Mouse (Mus musculus) neural tube, embryonic 14.5 days (tissue): Measurements from ENCODE around the gene Actl11. TPM values are rescaled to one million over a fixed set of nuclear protein-coding genes. Genes with fewer than 3 reads are reported as not detected.

ENCODE experiments used
- ATAC-seq: fragments of 200-750 bp; cut with Nextera tagmentation; 2 replicates; pipeline ENCODE4 v1.8.0; 2017; ENCODE audit warnings: low read depth, mild to moderate bottlenecking, moderate TSS enrichment, moderate library complexity
- H3K27ac ChIP-seq: fragments of 300-500 bp; sonication (generic); 2 replicates; pipeline ENCODE4 v1.5.1; 2014; ENCODE audit warnings: low read depth, mild to moderate bottlenecking, control low read depth, low read length, moderate library complexity, mixed read lengths
- H3K27me3 ChIP-seq: fragments of 300-500 bp; sonication (generic); 2 replicates; pipeline ENCODE4 v1.6.1; 2014; ENCODE audit warnings: low read length; ENCODE audit not compliant: control insufficient read depth, insufficient read depth
- H3K36me3 ChIP-seq: fragments of 300-500 bp; sonication (generic); 2 replicates; pipeline ENCODE4 v1.6.1; 2014; ENCODE audit warnings: low read length, mixed read lengths; ENCODE audit not compliant: control insufficient read depth, insufficient read depth
- H3K4me1 ChIP-seq: fragments of 300-500 bp; sonication (generic); 2 replicates; pipeline ENCODE4 v1.6.1; 2014; ENCODE audit warnings: low read length; ENCODE audit not compliant: control insufficient read depth, insufficient read depth
- H3K4me2 ChIP-seq: fragments of 300-500 bp; sonication (generic); 2 replicates; pipeline ENCODE4 v1.6.1; 2014; ENCODE audit warnings: mild to moderate bottlenecking, low read depth, low read length, control low read depth
- H3K4me3 ChIP-seq: fragments of 300-500 bp; sonication (generic); 2 replicates; pipeline ENCODE4 v1.5.1; 2014; ENCODE audit warnings: low read depth, low read length, control low read depth, mixed read lengths
- H3K9ac ChIP-seq: fragments of 300-500 bp; sonication (generic); replicated peaks from 2 replicates; pipeline ENCODE4 v1.6.1; 2014; ENCODE audit warnings: low read depth, mild to moderate bottlenecking, control low read depth, low read length, mixed read lengths
- H3K9me3 ChIP-seq: fragments of 300-500 bp; sonication (generic); 2 replicates; pipeline ENCODE4 v1.6.1; 2016; ENCODE audit warnings: low read length; ENCODE audit not compliant: control insufficient read depth
- WGBS: fragments of 180-500 bp; shearing (Covaris S2); extraction: QIAGEN DNeasy Blood & Tissue Kit; methylation state at CpG from one replicate; pipeline ENCODE4 v1.1.7; 2014; 5-methylcytosine and 5-hydroxymethylcytosine counted together
- polyA plus RNA-seq: library from polyadenylated mRNA; unstranded; fragments of >200 nt; fragmentation: Nextera tagmentation; extraction: Ambion mirVana; gene quantifications from 2 replicates; pipeline ENCODE4 v1.2.1, GENCODE M21; 2014

The Actl11 gene
- polyA plus RNA-seq, 1 experiment from 2014 or later = not detected

DNA sequence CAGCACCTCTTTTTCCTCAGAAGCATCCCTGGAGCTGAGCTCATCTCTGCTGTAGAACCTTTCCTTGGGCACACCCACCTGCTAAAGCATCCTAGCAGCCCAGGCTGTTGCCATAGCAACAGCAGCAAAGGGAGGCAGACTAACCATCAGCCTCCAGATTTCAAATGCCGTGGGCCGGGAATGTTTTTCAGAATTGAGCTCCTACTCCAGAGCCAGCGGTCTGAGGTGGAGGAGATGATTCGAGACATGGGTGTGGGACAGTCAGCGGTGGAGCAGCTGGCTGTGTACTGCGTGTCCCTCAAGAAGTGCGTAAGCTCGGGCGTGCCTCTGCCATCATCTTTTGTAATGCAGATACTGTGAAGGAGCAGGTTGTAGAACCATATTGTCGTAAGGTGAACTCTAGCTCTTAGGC is 33.1 kb downstream of the Actl11 start:
- peak; percentile 56; the same call in 1 of the 2 replicates for ATAC-seq
- Histone ChIP-seq H3K4me3 (no peak overlapping the region), H3K4me2 (no peak overlapping the region), H3K9ac (no peak overlapping the region), H3K36me3 (no peaks in the 10 kb centered on the region), H3K4me1 (peaks cover 4% of the 10 kb centered on the region; the same call in 1 of the 2 replicates), H3K27me3 (no peaks in the 10 kb centered on the region), H3K27ac (peak overlapping the region; percentile 45; the same call in 1 of the 2 replicates), H3K9me3 (no peaks in the 10 kb centered on the region)
- 70% methylated on average over 10 of the region's 10 CpGs for WGBS

DNA sequence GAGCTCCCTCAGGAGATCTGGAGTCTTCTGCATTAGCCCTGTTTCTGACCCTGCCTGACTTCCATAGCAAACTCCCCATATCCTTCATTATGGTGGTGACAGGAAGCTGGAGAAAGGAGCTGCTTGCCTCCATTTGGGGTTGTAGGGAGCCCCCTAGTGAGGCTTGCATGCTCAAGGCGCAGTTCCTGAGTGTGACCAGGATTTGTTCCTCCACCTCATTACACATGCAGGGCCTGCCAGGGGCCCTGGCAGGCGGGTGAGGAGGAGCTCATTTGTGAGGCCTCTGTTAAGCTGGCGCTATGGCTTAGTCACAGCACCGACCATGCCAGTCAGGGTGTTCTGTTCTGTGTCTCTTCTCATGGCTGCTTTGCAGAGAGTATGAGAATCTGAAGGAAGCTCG is 33.6 kb downstream of the Actl11 start:
- Histone ChIP-seq H3K36me3 (no peaks in the 10 kb centered on the region), H3K9ac (no peak overlapping the region), H3K4me3 (no peak overlapping the region), H3K4me2 (no peak overlapping the region), H3K9me3 (no peaks in the 10 kb centered on the region), H3K27me3 (no peaks in the 10 kb centered on the region), H3K27ac (peak overlapping the region; percentile 45; the same call in 1 of the 2 replicates), H3K4me1 (peaks cover 4% of the 10 kb centered on the region; the same call in 1 of the 2 replicates)
- ATAC-seq = no peak
- WGBS = 59% methylated on average over 5 of the region's 5 CpGs

DNA sequence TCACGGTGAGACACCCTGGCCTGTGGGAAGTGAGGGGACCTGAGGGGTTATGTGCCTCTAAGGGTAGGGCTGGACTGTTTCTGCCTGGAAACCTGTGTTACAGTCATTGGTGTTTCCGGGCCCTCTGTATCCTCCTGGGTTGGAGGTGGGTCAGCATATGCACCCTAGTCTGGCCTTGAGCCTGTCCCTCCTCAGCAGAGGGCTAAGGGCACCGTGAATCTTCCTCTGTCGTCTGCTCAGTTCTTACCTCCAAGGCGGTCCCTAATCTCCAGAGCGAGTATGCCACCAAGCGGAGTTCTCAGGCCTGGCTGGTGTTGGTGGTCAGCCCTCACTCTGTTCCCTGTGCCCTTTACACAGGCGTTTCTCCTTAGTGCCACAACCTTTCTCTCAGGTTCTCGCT is 34.6 kb downstream of the Actl11 start:
- no peak for ATAC-seq
- H3K27me3 ChIP-seq = no peaks in the 10 kb centered on the region
- peaks cover 4% of the 10 kb centered on the region; the same call in 1 of the 2 replicates for H3K4me1 ChIP-seq
- H3K9me3 ChIP-seq = no peaks in the 10 kb centered on the region
- H3K36me3 ChIP-seq = no peaks in the 10 kb centered on the region
- no peak overlapping the region for H3K27ac ChIP-seq
- no peak overlapping the region for H3K9ac ChIP-seq
- 94% methylated on average over 9 of the region's 9 CpGs for WGBS
- no peak overlapping the region for H3K4me3 ChIP-seq
- no peak overlapping the region for H3K4me2 ChIP-seq

GRCm38 (mm10) chr9:107963700-107964099 is 35.4 kb downstream of the Actl11 start:
- Histone ChIP-seq H3K36me3 (no peaks in the 10 kb centered on the region), H3K4me3 (no peak overlapping the region), H3K4me1 (peaks cover 4% of the 10 kb centered on the region; the same call in 1 of the 2 replicates), H3K27me3 (no peaks in the 10 kb centered on the region), H3K4me2 (no peak overlapping the region), H3K27ac (no peak overlapping the region), H3K9ac (no peak overlapping the region), H3K9me3 (no peaks in the 10 kb centered on the region)
- peak; percentile 54; the same call in 1 of the 2 replicates for ATAC-seq
- WGBS = 34% methylated on average over 5 of the region's 5 CpGs

GRCm38 (mm10) chr9:107964681-107965080 is 36.4 kb downstream of the Actl11 start:
- no peak overlapping the region for H3K4me2 ChIP-seq
- H3K36me3 ChIP-seq = no peaks in the 10 kb centered on the region
- peaks cover 4% of the 10 kb centered on the region; the same call in 1 of the 2 replicates for H3K4me1 ChIP-seq
- H3K27me3 ChIP-seq = no peaks in the 10 kb centered on the region
- no peak overlapping the region for H3K4me3 ChIP-seq
- H3K27ac ChIP-seq = no peak overlapping the region
- 96% methylated on average over 9 of the region's 9 CpGs for WGBS
- ATAC-seq = no peak
- H3K9ac ChIP-seq = no peak overlapping the region
- no peaks in the 10 kb centered on the region for H3K9me3 ChIP-seq

DNA sequence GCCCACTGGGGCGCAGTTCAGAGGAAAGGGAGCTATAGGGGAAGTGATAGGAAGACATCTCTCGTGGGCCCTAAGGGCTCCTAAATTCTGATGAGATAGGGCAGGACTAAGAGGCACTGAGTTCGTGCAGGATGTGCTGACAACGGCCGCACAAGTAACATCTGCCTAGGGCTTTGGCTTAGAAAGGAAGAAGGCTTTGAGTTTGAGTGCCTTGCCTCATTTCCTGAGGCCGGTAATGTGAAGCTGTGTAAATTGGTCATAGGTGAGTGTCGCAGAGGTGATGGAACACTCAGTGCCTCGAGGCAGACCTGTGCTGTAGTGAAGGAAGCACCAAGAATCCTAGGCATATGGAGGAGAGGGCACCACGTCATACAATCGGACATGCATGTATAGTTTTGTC is 38.4 kb downstream of the Actl11 start:
- WGBS = 92% methylated on average over 10 of the region's 10 CpGs
- Histone ChIP-seq H3K9ac (no peak overlapping the region), H3K4me3 (no peak overlapping the region), H3K4me1 (no peaks in the 10 kb centered on the region), H3K36me3 (no peaks in the 10 kb centered on the region), H3K9me3 (no peaks in the 10 kb centered on the region), H3K4me2 (no peak overlapping the region), H3K27ac (no peak overlapping the region), H3K27me3 (no peaks in the 10 kb centered on the region)
- no peak for ATAC-seq

GRCm38 (mm10) chr9:107967437-107967836 is 39.2 kb downstream of the Actl11 start:
- H3K27ac ChIP-seq = no peak overlapping the region
- H3K36me3 ChIP-seq = no peaks in the 10 kb centered on the region
- H3K4me2 ChIP-seq = no peak overlapping the region
- ATAC-seq = no peak
- H3K9me3 ChIP-seq = no peaks in the 10 kb centered on the region
- 92% methylated on average over 6 of the region's 6 CpGs for WGBS
- H3K4me3 ChIP-seq = no peak overlapping the region
- H3K4me1 ChIP-seq = no peaks in the 10 kb centered on the region
- no peaks in the 10 kb centered on the region for H3K27me3 ChIP-seq
- H3K9ac ChIP-seq = no peak overlapping the region

- no peak overlapping the region for H3K27ac ChIP-seq
- H3K36me3 ChIP-seq = no peaks in the 10 kb centered on the region
- no peaks in the 10 kb centered on the region for H3K27me3 ChIP-seq
- H3K4me3 ChIP-seq = no peak overlapping the region
- no peaks in the 10 kb centered on the region for H3K9me3 ChIP-seq
- no peak for ATAC-seq
- H3K4me1 ChIP-seq = no peaks in the 10 kb centered on the region
- WGBS = 91% methylated on average over 7 of the region's 7 CpGs
- H3K4me2 ChIP-seq = no peak overlapping the region
- H3K9ac ChIP-seq = no peak overlapping the region
These were observed 40.3 kb downstream of the Actl11 start for GRCm38 (mm10) chr9:107968531-107968930.

DNA sequence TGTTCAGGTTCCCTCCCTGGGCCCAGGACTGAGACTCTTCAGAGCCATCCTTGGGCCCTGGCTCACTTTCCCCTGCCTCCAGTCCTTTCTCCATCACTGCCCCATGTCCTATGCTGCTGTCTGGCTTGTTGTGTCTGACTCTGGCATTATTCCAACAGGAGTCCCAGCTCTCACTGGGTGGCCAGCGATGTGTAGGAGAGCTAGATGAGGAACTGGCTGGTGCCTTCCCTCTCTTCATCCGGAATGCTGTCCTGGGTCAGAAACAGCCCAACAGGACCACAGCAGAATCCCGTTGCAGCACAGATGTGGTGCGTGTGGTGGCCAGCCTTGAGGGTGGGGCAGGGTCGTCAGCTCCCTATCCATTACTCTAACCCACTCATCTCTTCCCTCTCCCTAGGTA is 42.0 kb downstream of the Actl11 start:
- Histone ChIP-seq H3K4me3 (no peak overlapping the region), H3K9me3 (no peaks in the 10 kb centered on the region), H3K9ac (no peak overlapping the region), H3K4me1 (no peaks in the 10 kb centered on the region), H3K27ac (no peak overlapping the region), H3K4me2 (no peak overlapping the region), H3K27me3 (no peaks in the 10 kb centered on the region), H3K36me3 (no peaks in the 10 kb centered on the region)
- 85% methylated on average over 5 of the region's 5 CpGs for WGBS
- no peak for ATAC-seq
